Mouse (Mus musculus): Measurements from ENCODE around the gene Pik3r3. TPM values are rescaled to one million over a fixed set of nuclear protein-coding genes. Genes with fewer than 3 reads are reported as not detected.

Pik3r3 gene
- total RNA-seq, 2 experiments from 2014 or later, result 31.3 to 33.8 TPM

- Histone ChIP-seq H3K27ac (no peak overlapping the region), H3K4me3 (no peak overlapping the region)
- peak; percentile 35 to 70 for DNase-seq (ENCODE audit: low spot score in 2 of 2)
- peak; percentile 92 for TF ChIP-seq CTCF (conservative IDR thresholded peaks at IDR 0.05)
Measured at GRCm38 (mm10) chr4:116342119-116342518, 120.7 kb downstream of the Pik3r3 start.

DNA sequence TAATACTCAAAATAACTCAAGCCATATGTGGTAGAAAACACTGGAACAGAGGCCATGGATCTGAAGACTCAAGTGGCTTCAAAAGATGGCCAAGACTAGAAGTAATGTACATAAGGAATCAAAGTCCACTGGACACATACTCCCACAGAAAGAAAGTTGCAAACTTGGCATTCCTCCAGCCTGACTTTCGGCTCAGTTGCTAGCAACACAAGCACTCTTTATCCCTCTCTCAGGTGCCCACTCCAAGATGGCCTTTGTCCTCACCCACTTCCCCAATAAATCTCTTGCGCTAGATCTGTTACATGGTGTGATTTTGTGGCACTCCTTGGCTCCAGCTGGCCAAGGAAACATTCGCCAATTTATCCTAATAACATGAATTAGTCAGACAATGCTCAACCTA, 131.1 kb downstream of the Pik3r3 start:
- no peak for DNase-seq (ENCODE audit: low spot score in 2 of 2)
- Histone ChIP-seq H3K4me3 (no peak overlapping the region), H3K27ac (no peak overlapping the region)
- TF ChIP-seq CTCF (conservative IDR thresholded peaks at IDR 0.05), result no peak

Other genes starting within 250 kb of the Pik3r3 start
- 100 to 1,000 TPM; 152 to 157 TPM for gene Faah, start 203.7 kb upstream of the Pik3r3 start, total RNA-seq (2021)
- 10 to 100 TPM in 1 of 2 experiments, 1 to 10 TPM in 1; 9.9 to 10.0 TPM for gene Nsun4, start 167.7 kb upstream of the Pik3r3 start, total RNA-seq (2021)
- gene Uqcrh, start 146.5 kb upstream of the Pik3r3 start, total RNA-seq (2021), result 100 to 1,000 TPM; 361 to 383 TPM
- 10 to 100 TPM; 42.8 to 46.4 TPM for gene Lrrc41, start 146.3 kb upstream of the Pik3r3 start, total RNA-seq (2021)
- gene Rad54l, start 97.9 kb upstream of the Pik3r3 start, total RNA-seq (2021), result under 1 TPM; 0.64 to 0.91 TPM
- 10 to 100 TPM; 69.2 to 77.9 TPM for gene Pomgnt1, start 97.8 kb upstream of the Pik3r3 start, total RNA-seq (2021)
- gene Lurap1, start 70.3 kb upstream of the Pik3r3 start, total RNA-seq (2021), result 10 to 100 TPM; 23.4 to 25.8 TPM
- gene Tspan1, start 54.0 kb upstream of the Pik3r3 start, total RNA-seq (2021), result under 1 TPM in 1 of 2 experiments, not detected in 1; 0.33 TPM
- not detected for gene 1700042G07Rik, start 48.2 kb upstream of the Pik3r3 start, total RNA-seq (2021)
- gene Gm49337, start 48.2 kb upstream of the Pik3r3 start, total RNA-seq (2021), result 1 to 10 TPM in 1 of 2 experiments, not detected in 1; 3.2 TPM
- gene Mast2, start 242.6 kb downstream of the Pik3r3 start, total RNA-seq (2021), result 10 to 100 TPM; 88.7 to 98.0 TPM